Mouse (Mus musculus): ENCODE measurements around the gene Pheta2.
"Not testable (repeated sequence)": the region's sequence is repeated elsewhere in the genome, so short reads cannot be mapped to it uniquely, and the experiment has no call there.

The Pheta2 gene

GRCm38 (mm10) chr15:82368851-82369250, 30.1 kb downstream of the Pheta2 start:
- DNase-seq (ENCODE audit: low read depth, low spot score): no peak

- no peak for DNase-seq (ENCODE audit: low read depth, low spot score)
Measured at GRCm38 (mm10) chr15:82372446-82372845, 33.7 kb downstream of the Pheta2 start.

GRCm38 (mm10) chr15:82372991-82373390, 34.2 kb downstream of the Pheta2 start:
- DNase-seq (ENCODE audit: low read depth, low spot score): no peak

- DNase-seq (ENCODE audit: low read depth, low spot score): no peak
Measured at GRCm38 (mm10) chr15:82374437-82374836, 35.7 kb downstream of the Pheta2 start.

- DNase-seq (ENCODE audit: low read depth, low spot score): no peak
Measured at GRCm38 (mm10) chr15:82375855-82376254, 37.1 kb downstream of the Pheta2 start.

- DNase-seq (ENCODE audit: low read depth, low spot score): no peak
Measured at GRCm38 (mm10) chr15:82376393-82377138, 37.8 kb downstream of the Pheta2 start.

- DNase-seq (ENCODE audit: low read depth, low spot score): no peak
Measured at GRCm38 (mm10) chr15:82377701-82378100, 39.0 kb downstream of the Pheta2 start.

- no peak for DNase-seq (ENCODE audit: low read depth, low spot score)
Measured at GRCm38 (mm10) chr15:82378261-82379180, 39.8 kb downstream of the Pheta2 start.

GRCm38 (mm10) chr15:82379511-82379870, 40.7 kb downstream of the Pheta2 start:
- DNase-seq (ENCODE audit: low read depth, low spot score): no peak

- peak; percentile 5 for DNase-seq (ENCODE audit: low read depth, low spot score)
Measured at GRCm38 (mm10) chr15:82379871-82380713, 41.4 kb downstream of the Pheta2 start, which contains the start of gene Cyp2d22. Gene Cyp2d22, minus strand, starts transcription at chr15:82380260.

GRCm38 (mm10) chr15:82380714-82381062, 41.9 kb downstream of the Pheta2 start:
- no peak for DNase-seq (ENCODE audit: low read depth, low spot score)

- no peak for DNase-seq (ENCODE audit: low read depth, low spot score)
Measured at GRCm38 (mm10) chr15:82382441-82382840, 43.7 kb downstream of the Pheta2 start.

- no peak for DNase-seq (ENCODE audit: low read depth, low spot score)
Measured at GRCm38 (mm10) chr15:82385729-82386128, 47.0 kb downstream of the Pheta2 start.

GRCm38 (mm10) chr15:82389916-82390315, 51.2 kb downstream of the Pheta2 start:
- DNase-seq (ENCODE audit: low read depth, low spot score): not testable (repeated sequence)

GRCm38 (mm10) chr15:82393922-82394321, 55.2 kb downstream of the Pheta2 start, which contains the start of gene Cyp2d11:
Gene Cyp2d11, minus strand, starts transcription at chr15:82394022.
- not testable (repeated sequence) for DNase-seq (ENCODE audit: low read depth, low spot score)

Measured in A20 (cell line).